Mouse (Mus musculus) heart, postnatal 14 days (tissue): Measurements from ENCODE around the gene Sap30l. TPM values are rescaled to one million over a fixed set of nuclear protein-coding genes. Genes with fewer than 3 reads are reported as not detected.
"Not testable (repeated sequence)": the region's sequence is repeated elsewhere in the genome, so short reads cannot be mapped to it uniquely, and the experiment has no call there.

Source experiments
- DNase-seq, 2 experiments: peaks; one replicate each; pipeline ENCODE4 v3.0.0; 2021 to 2022
- intact Hi-C: fragments of 180-260 bp; cut with DNase I; formaldehyde crosslinking; loops from one replicate; pipeline ENCODE4 v1.15.1; 2025
- total RNA-seq, 2 experiments: library from RNA; stranded (reverse); gene quantifications; 2 replicates each; pipeline ENCODE4 v1.2.3; 2021

Gene Sap30l
- total RNA-seq, 2 experiments from 2014 or later: 34.3 to 35.6 TPM

GRCm38 (mm10) chr11:57829871-57830775 is 28.7 kb downstream of the Sap30l start:
- intact Hi-C loops: no loop called here
- DNase-seq: no peak

GRCm38 (mm10) chr11:57831281-57831781 is 29.9 kb downstream of the Sap30l start:
- DNase-seq: no peak
- intact Hi-C loops: no loop called here

- intact Hi-C loops: no loop called here
- DNase-seq: no peak
Measured at GRCm38 (mm10) chr11:57831861-57832260, 30.4 kb downstream of the Sap30l start.

- intact Hi-C loops: no loop called here
- no peak for DNase-seq
Measured at GRCm38 (mm10) chr11:57832552-57833201, 31.2 kb downstream of the Sap30l start, which contains the start of gene Hand1. Gene Hand1 (minus strand): TSS chr11:57832818.

- intact Hi-C loops: no loop called here
- DNase-seq: no peak
Measured at GRCm38 (mm10) chr11:57833296-57833977, 32.0 kb downstream of the Sap30l start.

- no peak for DNase-seq
Measured at GRCm38 (mm10) chr11:57834031-57834430, 32.6 kb downstream of the Sap30l start.

GRCm38 (mm10) chr11:57835331-57835730 is 33.9 kb downstream of the Sap30l start:
- intact Hi-C loops: no loop called here
- DNase-seq: no peak

More at GRCm38 (mm10) chr11:57834031-57834430, 32.6 kb downstream of the Sap30l start:
- intact Hi-C loops: no loop called here

- intact Hi-C loops: no loop called here
- no peak for DNase-seq
Measured at GRCm38 (mm10) chr11:57835931-57836330, 34.5 kb downstream of the Sap30l start.

- intact Hi-C loops: no loop called here
- no peak for DNase-seq
Measured at GRCm38 (mm10) chr11:57836401-57836800, 35.0 kb downstream of the Sap30l start.

- intact Hi-C loops: no loop called here
- DNase-seq: no peak
Measured at GRCm38 (mm10) chr11:57836872-57837680, 35.6 kb downstream of the Sap30l start.

GRCm38 (mm10) chr11:57837861-57838680 is 36.6 kb downstream of the Sap30l start:
- intact Hi-C loops: no loop called here
- DNase-seq: no peak

- intact Hi-C loops: no loop called here
- DNase-seq: no peak
Measured at GRCm38 (mm10) chr11:57840986-57841385, 39.5 kb downstream of the Sap30l start.

GRCm38 (mm10) chr11:57841391-57841790 is 40.0 kb downstream of the Sap30l start:
- intact Hi-C loops: no loop called here

GRCm38 (mm10) chr11:57846421-57847363 is 45.3 kb downstream of the Sap30l start:
- DNase-seq, intact Hi-C loops: not testable (repeated sequence)

More at GRCm38 (mm10) chr11:57841391-57841790, 40.0 kb downstream of the Sap30l start:
- DNase-seq: no peak

GRCm38 (mm10) chr11:57847396-57847795 is 46.0 kb downstream of the Sap30l start:
- intact Hi-C loops: no loop called here
- no peak for DNase-seq

- no peak for DNase-seq
- intact Hi-C loops: no loop called here
Measured at GRCm38 (mm10) chr11:57850298-57850697, 48.9 kb downstream of the Sap30l start.

GRCm38 (mm10) chr11:57850931-57851330 is 49.5 kb downstream of the Sap30l start:
- intact Hi-C loops: no loop called here
- no peak for DNase-seq

GRCm38 (mm10) chr11:57853571-57853970 is 52.1 kb downstream of the Sap30l start:
- intact Hi-C loops: no loop called here
- DNase-seq: no peak
